Mouse (Mus musculus): ENCODE measurements at regions not wholly inside any gene's neighbourhood (a gene's known extent, or its start where the extent isn't known, plus 50 kb on each side); places are given as distances from the start of the nearest gene placed in this dataset.

- DNase-seq (ENCODE audit: inconsistent age in 2 of 2, low spot score in 1 of 2) = no peak
These were observed 490.5 kb downstream of the Rnf144a start for GRCm38 (mm10) chr12:25924526-25924925.

- no peak for DNase-seq (ENCODE audit: inconsistent age in 2 of 2, low spot score in 1 of 2)
These were observed 491.3 kb downstream of the Rnf144a start for GRCm38 (mm10) chr12:25923772-25924171.

GRCm38 (mm10) chr12:25905614-25906013, 509.4 kb downstream of the Rnf144a start:
- DNase-seq (ENCODE audit: inconsistent age in 2 of 2, low spot score in 1 of 2) = no peak

- DNase-seq (ENCODE audit: inconsistent age in 2 of 2, low spot score in 1 of 2) = no peak
These were observed 518.5 kb downstream of the Rnf144a start for GRCm38 (mm10) chr12:25896543-25896942.

GRCm38 (mm10) chr12:25895691-25896090, 519.4 kb downstream of the Rnf144a start:
- DNase-seq (ENCODE audit: inconsistent age in 2 of 2, low spot score in 1 of 2) = no peak

GRCm38 (mm10) chr12:25891391-25892167, 523.5 kb downstream of the Rnf144a start:
- DNase-seq (ENCODE audit: inconsistent age in 2 of 2, low spot score in 1 of 2) = no peak

- peak; percentile 26 to 65 for DNase-seq (ENCODE audit: inconsistent age in 2 of 2, low spot score in 1 of 2)
These were observed 524.3 kb downstream of the Rnf144a start for GRCm38 (mm10) chr12:25890722-25891121.

- no peak for DNase-seq (ENCODE audit: inconsistent age in 2 of 2, low spot score in 1 of 2)
These were observed 531.3 kb downstream of the Rnf144a start for GRCm38 (mm10) chr12:25883771-25884171.

GRCm38 (mm10) chr12:25871816-25872215, 543.2 kb downstream of the Rnf144a start:
- DNase-seq (ENCODE audit: inconsistent age in 2 of 2, low spot score in 1 of 2) = no peak

GRCm38 (mm10) chr12:25871001-25871461, 544.0 kb downstream of the Rnf144a start:
- peak in 1 of 2 experiments; percentile 4 for DNase-seq (ENCODE audit: inconsistent age in 2 of 2, low spot score in 1 of 2)

- no peak for DNase-seq (ENCODE audit: inconsistent age in 2 of 2, low spot score in 1 of 2)
These were observed 545.2 kb downstream of the Rnf144a start for GRCm38 (mm10) chr12:25869846-25870245.

GRCm38 (mm10) chr12:25865063-25865462, 550.0 kb downstream of the Rnf144a start:
- peak in 1 of 2 experiments; percentile 50 for DNase-seq (ENCODE audit: inconsistent age in 2 of 2, low spot score in 1 of 2)

- DNase-seq (ENCODE audit: inconsistent age in 2 of 2, low spot score in 1 of 2) = peak in 1 of 2 experiments; percentile 51
These were observed 550.8 kb downstream of the Rnf144a start for GRCm38 (mm10) chr12:25864113-25864852.

GRCm38 (mm10) chr12:25861100-25861499, 554.0 kb downstream of the Rnf144a start:
- no peak for DNase-seq (ENCODE audit: inconsistent age in 2 of 2, low spot score in 1 of 2)

- DNase-seq (ENCODE audit: inconsistent age in 2 of 2, low spot score in 1 of 2) = no peak
These were observed 556.7 kb downstream of the Rnf144a start for GRCm38 (mm10) chr12:25858397-25858796.

GRCm38 (mm10) chr12:25830057-25830456, 585.0 kb downstream of the Rnf144a start:
- no peak for DNase-seq (ENCODE audit: inconsistent age in 2 of 2, low spot score in 1 of 2)

- no peak for DNase-seq (ENCODE audit: inconsistent age in 2 of 2, low spot score in 1 of 2)
These were observed 587.1 kb downstream of the Rnf144a start for GRCm38 (mm10) chr12:25827961-25828360.

GRCm38 (mm10) chr12:25826928-25827327, 588.1 kb downstream of the Rnf144a start:
- peak in 1 of 2 experiments; percentile 39 for DNase-seq (ENCODE audit: inconsistent age in 2 of 2, low spot score in 1 of 2)

GRCm38 (mm10) chr12:25826451-25826850, 588.6 kb downstream of the Rnf144a start:
- peak in 1 of 2 experiments; percentile 19 for DNase-seq (ENCODE audit: inconsistent age in 2 of 2, low spot score in 1 of 2)

GRCm38 (mm10) chr12:25816248-25816647, 598.8 kb downstream of the Rnf144a start:
- DNase-seq (ENCODE audit: inconsistent age in 2 of 2, low spot score in 1 of 2) = no peak

- no peak for DNase-seq (ENCODE audit: inconsistent age in 2 of 2, low spot score in 1 of 2)
These were observed 620.0 kb downstream of the Rnf144a start for GRCm38 (mm10) chr12:25795092-25795491.

GRCm38 (mm10) chr12:25794571-25794970, 620.5 kb downstream of the Rnf144a start:
- DNase-seq (ENCODE audit: inconsistent age in 2 of 2, low spot score in 1 of 2) = no peak
